Mouse (Mus musculus): Measurements from ENCODE around the gene Zranb1. TPM values are rescaled to one million over a fixed set of nuclear protein-coding genes. Genes with fewer than 3 reads are reported as not detected.
A peak's percentile ranks its signal among the peaks of the same experiment; 100 is the strongest.

Zranb1 gene
- polyA plus RNA-seq, 1 experiment from 2014 or later = 14.1 TPM

- 81% methylated on average over 3 of the region's 3 CpGs for WGBS
- Histone ChIP-seq H3K4me3 (ENCODE audit: low read length) (no peak overlapping the region), H3K9ac (ENCODE audit: low read depth, low read length) (no peak overlapping the region), H3K4me2 (ENCODE audit: low read length) (no peak overlapping the region), H3K36me3 (ENCODE audit: control insufficient read depth, insufficient read depth, low read length) (no peaks in the 10 kb centered on the region), H3K4me1 (ENCODE audit: control insufficient read depth, insufficient read depth, low read depth, low read length) (no peaks in the 10 kb centered on the region), H3K9me3 (ENCODE audit: control insufficient read depth, low read length) (peaks cover 2% of the 10 kb centered on the region; the same call in 1 of the 2 replicates), H3K27ac (ENCODE audit: low read depth, low read length) (no peak overlapping the region), H3K27me3 (replicated peaks; ENCODE audit: control insufficient read depth, insufficient read depth, low read length) (no peaks in the 10 kb centered on the region)
- ATAC-seq = no peak
These were observed 27.1 kb upstream of the Zranb1 start for GRCm38 (mm10) chr7:132903796-132904195.

- Histone ChIP-seq H3K9ac (ENCODE audit: low read depth, low read length) (no peak overlapping the region), H3K36me3 (ENCODE audit: control insufficient read depth, insufficient read depth, low read length) (no peaks in the 10 kb centered on the region), H3K27ac (ENCODE audit: low read depth, low read length) (no peak overlapping the region), H3K4me2 (ENCODE audit: low read length) (no peak overlapping the region), H3K27me3 (replicated peaks; ENCODE audit: control insufficient read depth, insufficient read depth, low read length) (no peaks in the 10 kb centered on the region; the same call in 1 of the 2 replicates), H3K4me3 (ENCODE audit: low read length) (no peak overlapping the region), H3K4me1 (ENCODE audit: control insufficient read depth, insufficient read depth, low read depth, low read length) (no peaks in the 10 kb centered on the region), H3K9me3 (ENCODE audit: control insufficient read depth, low read length) (peaks cover 6% of the 10 kb centered on the region)
- 58% methylated on average over 3 of the region's 3 CpGs for WGBS
- ATAC-seq = no peak
These were observed 9.0 kb upstream of the Zranb1 start for GRCm38 (mm10) chr7:132921971-132922370.

- Histone ChIP-seq H3K27ac (ENCODE audit: low read depth, low read length) (no peak overlapping the region), H3K4me2 (ENCODE audit: low read length) (no peak overlapping the region), H3K9ac (ENCODE audit: low read depth, low read length) (no peak overlapping the region), H3K9me3 (ENCODE audit: control insufficient read depth, low read length) (no peaks in the 10 kb centered on the region), H3K36me3 (ENCODE audit: control insufficient read depth, insufficient read depth, low read length) (no peaks in the 10 kb centered on the region), H3K4me1 (ENCODE audit: control insufficient read depth, insufficient read depth, low read depth, low read length) (peaks cover 1% of the 10 kb centered on the region; the same call in 1 of the 2 replicates), H3K27me3 (replicated peaks; ENCODE audit: control insufficient read depth, insufficient read depth, low read length) (no peaks in the 10 kb centered on the region; the same call in 1 of the 2 replicates), H3K4me3 (ENCODE audit: low read length) (no peak overlapping the region)
- 90% methylated on average over 2 of the region's 2 CpGs for WGBS
- ATAC-seq = no peak
These were observed 5.7 kb upstream of the Zranb1 start for GRCm38 (mm10) chr7:132925227-132925626.

DNA sequence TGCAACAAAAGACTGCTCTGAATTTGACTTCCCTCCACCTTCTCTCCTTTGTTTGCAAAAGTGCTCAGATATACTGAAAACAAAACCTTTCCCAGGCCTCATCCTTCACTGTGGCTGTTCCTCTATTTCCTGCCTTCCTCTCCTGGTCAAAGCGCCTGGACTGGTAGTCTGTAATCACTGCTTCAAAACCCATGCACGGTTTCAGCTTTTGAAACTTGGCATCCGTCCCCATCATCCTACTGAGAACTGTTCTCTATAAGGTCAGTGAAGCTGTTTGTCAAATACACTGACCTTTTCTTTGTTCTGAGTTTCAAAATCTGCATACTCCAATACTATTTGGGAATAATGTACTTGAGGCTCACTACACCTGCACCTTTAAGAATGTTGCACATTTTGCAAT lies 3.7 kb upstream of the Zranb1 start:
- Histone ChIP-seq H3K4me3 (ENCODE audit: low read length) (no peak overlapping the region), H3K9ac (ENCODE audit: low read depth, low read length) (no peak overlapping the region), H3K4me2 (ENCODE audit: low read length) (no peak overlapping the region), H3K27ac (ENCODE audit: low read depth, low read length) (no peak overlapping the region), H3K4me1 (ENCODE audit: control insufficient read depth, insufficient read depth, low read depth, low read length) (peaks cover 5% of the 10 kb centered on the region), H3K9me3 (ENCODE audit: control insufficient read depth, low read length) (no peaks in the 10 kb centered on the region), H3K27me3 (replicated peaks; ENCODE audit: control insufficient read depth, insufficient read depth, low read length) (no peaks in the 10 kb centered on the region; the same call in 1 of the 2 replicates), H3K36me3 (ENCODE audit: control insufficient read depth, insufficient read depth, low read length) (no peaks in the 10 kb centered on the region)
- WGBS = 59% methylated on average over 3 of the region's 3 CpGs
- ATAC-seq = no peak

- Histone ChIP-seq H3K36me3 (ENCODE audit: control insufficient read depth, insufficient read depth, low read length) (no peaks in the 10 kb centered on the region), H3K27me3 (replicated peaks; ENCODE audit: control insufficient read depth, insufficient read depth, low read length) (no peaks in the 10 kb centered on the region), H3K4me1 (ENCODE audit: control insufficient read depth, insufficient read depth, low read depth, low read length) (peaks cover 14% of the 10 kb centered on the region), H3K4me3 (ENCODE audit: low read length) (peak overlapping the region; percentile 86), H3K27ac (ENCODE audit: low read depth, low read length) (no peak overlapping the region), H3K9me3 (ENCODE audit: control insufficient read depth, low read length) (no peaks in the 10 kb centered on the region), H3K4me2 (ENCODE audit: low read length) (peak overlapping the region; percentile 65), H3K9ac (ENCODE audit: low read depth, low read length) (no peak overlapping the region; the same call in 1 of the 2 replicates)
- WGBS = 89% methylated on average over 5 of the region's 5 CpGs
- no peak for ATAC-seq
These were observed 887 bp upstream of the Zranb1 start for GRCm38 (mm10) chr7:132930055-132930454.

DNA sequence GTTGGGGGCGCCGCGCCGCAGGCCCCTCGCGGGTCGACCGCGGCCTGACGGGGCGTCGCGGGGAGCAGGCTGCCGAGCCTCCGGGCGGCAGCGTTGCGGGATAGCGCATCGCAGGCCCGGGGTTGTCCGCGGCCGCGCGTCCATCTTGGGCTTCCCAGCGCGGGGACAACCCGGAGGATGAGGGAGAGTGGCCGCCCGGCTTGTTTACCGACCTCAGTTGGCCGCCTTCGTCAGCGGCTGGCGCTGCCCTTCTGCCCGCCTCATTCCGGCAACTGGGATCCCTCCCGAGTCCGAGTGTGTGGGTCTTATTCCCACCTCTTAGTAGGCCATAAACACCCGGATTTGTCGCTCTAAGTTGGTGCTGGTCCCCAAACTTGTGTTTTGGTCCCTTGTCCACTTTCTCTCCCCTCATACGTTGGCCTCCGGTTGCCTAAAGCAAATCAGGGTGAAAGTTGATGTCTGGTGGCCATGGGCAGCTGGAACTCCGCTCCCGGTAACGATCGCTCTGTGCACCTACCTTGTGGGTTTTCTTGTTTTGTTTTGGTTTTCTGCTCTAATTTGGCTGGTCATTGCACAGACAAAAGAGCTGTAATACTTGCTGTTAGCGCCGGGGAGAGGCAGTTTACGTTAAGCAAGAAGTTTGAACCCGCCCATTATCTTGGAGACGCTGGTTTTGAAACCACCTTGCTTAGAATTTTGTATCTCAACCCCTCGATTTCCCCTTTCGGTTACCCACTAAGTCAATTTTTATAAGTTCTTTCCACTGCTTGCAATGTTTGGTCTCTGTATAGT lies 814 bp downstream of the Zranb1 start:
- Histone ChIP-seq H3K27me3 (replicated peaks; ENCODE audit: control insufficient read depth, insufficient read depth, low read length) (no peaks in the 10 kb centered on the region), H3K27ac (ENCODE audit: low read depth, low read length) (peak overlapping the region; percentile 99), H3K9me3 (ENCODE audit: control insufficient read depth, low read length) (no peaks in the 10 kb centered on the region), H3K4me3 (ENCODE audit: low read length) (peak overlapping the region; percentile 86), H3K36me3 (ENCODE audit: control insufficient read depth, insufficient read depth, low read length) (no peaks in the 10 kb centered on the region), H3K4me2 (ENCODE audit: low read length) (peak overlapping the region; percentile 63), H3K9ac (ENCODE audit: low read depth, low read length) (peak overlapping the region; percentile 92), H3K4me1 (ENCODE audit: control insufficient read depth, insufficient read depth, low read depth, low read length) (peaks cover 14% of the 10 kb centered on the region)
- under 1% methylated on average over 41 of the region's 55 CpGs for WGBS
- ATAC-seq = no peak

GRCm38 (mm10) chr7:132933331-132933730 lies 2.4 kb downstream of the Zranb1 start:
- 75% methylated on average over 1 of the region's 1 CpGs for WGBS
- ATAC-seq = no peak
- Histone ChIP-seq H3K9ac (ENCODE audit: low read depth, low read length) (no peak overlapping the region), H3K9me3 (ENCODE audit: control insufficient read depth, low read length) (no peaks in the 10 kb centered on the region), H3K27me3 (replicated peaks; ENCODE audit: control insufficient read depth, insufficient read depth, low read length) (no peaks in the 10 kb centered on the region), H3K4me1 (ENCODE audit: control insufficient read depth, insufficient read depth, low read depth, low read length) (peaks cover 14% of the 10 kb centered on the region), H3K4me3 (ENCODE audit: low read length) (no peak overlapping the region), H3K36me3 (ENCODE audit: control insufficient read depth, insufficient read depth, low read length) (no peaks in the 10 kb centered on the region), H3K4me2 (ENCODE audit: low read length) (no peak overlapping the region), H3K27ac (ENCODE audit: low read depth, low read length) (no peak overlapping the region)

DNA sequence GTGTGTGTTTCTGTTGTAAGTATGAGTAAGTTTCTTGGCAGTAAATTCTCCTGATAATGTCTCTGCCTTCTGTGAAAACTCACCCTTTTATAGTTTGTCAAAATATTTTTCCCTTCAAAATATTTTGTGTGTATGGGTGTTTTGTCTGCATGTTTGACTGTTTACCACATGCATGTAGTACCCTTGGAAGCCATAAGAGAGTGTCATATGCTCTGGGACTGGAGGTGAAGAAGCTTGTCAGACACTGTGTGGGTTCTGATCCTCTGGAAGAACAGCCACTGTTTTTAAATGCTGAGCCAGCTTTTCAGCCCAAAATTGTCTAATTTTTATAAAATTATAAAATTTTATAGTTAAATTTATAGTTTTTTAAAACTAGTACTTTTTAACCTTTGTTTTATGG lies 3.8 kb downstream of the Zranb1 start:
- no peaks in the 10 kb centered on the region for H3K9me3 ChIP-seq (ENCODE audit: control insufficient read depth, low read length)
- H3K36me3 ChIP-seq (ENCODE audit: control insufficient read depth, insufficient read depth, low read length) = no peaks in the 10 kb centered on the region
- H3K9ac ChIP-seq (ENCODE audit: low read depth, low read length) = no peak overlapping the region
- H3K27ac ChIP-seq (ENCODE audit: low read depth, low read length) = no peak overlapping the region
- H3K27me3 ChIP-seq (replicated peaks; ENCODE audit: control insufficient read depth, insufficient read depth, low read length) = no peaks in the 10 kb centered on the region
- no peak overlapping the region for H3K4me2 ChIP-seq (ENCODE audit: low read length)
- peaks cover 14% of the 10 kb centered on the region for H3K4me1 ChIP-seq (ENCODE audit: control insufficient read depth, insufficient read depth, low read depth, low read length)
- ATAC-seq = no peak
- no peak overlapping the region for H3K4me3 ChIP-seq (ENCODE audit: low read length)

DNA sequence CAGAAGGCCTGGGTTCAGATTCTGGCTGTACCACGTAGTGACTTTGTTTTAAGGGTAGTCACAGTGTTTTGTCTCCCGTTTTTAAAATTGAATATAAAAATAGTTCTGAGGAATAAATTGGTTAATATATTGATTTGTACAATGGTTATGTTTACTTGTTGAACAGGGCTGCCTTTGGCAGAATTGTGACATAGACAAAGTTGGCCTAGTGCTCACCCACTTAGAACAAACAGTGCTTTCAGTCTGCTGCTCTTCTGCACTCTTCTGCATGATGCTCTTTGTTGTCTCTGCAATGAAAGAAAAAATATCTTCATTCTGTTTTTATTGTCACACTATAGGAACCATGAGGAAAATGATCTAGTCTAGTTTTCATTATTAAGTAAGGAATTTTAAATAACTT lies 8.2 kb downstream of the Zranb1 start:
- no peaks in the 10 kb centered on the region for H3K36me3 ChIP-seq (ENCODE audit: control insufficient read depth, insufficient read depth, low read length)
- H3K4me2 ChIP-seq (ENCODE audit: low read length) = no peak overlapping the region
- no peak for ATAC-seq
- no peaks in the 10 kb centered on the region for H3K27me3 ChIP-seq (replicated peaks; ENCODE audit: control insufficient read depth, insufficient read depth, low read length)
- no peaks in the 10 kb centered on the region for H3K4me1 ChIP-seq (ENCODE audit: control insufficient read depth, insufficient read depth, low read depth, low read length)
- no peak overlapping the region for H3K4me3 ChIP-seq (ENCODE audit: low read length)
- 93% methylated on average over 2 of the region's 2 CpGs for WGBS
- no peaks in the 10 kb centered on the region for H3K9me3 ChIP-seq (ENCODE audit: control insufficient read depth, low read length)
- H3K9ac ChIP-seq (ENCODE audit: low read depth, low read length) = no peak overlapping the region
- H3K27ac ChIP-seq (ENCODE audit: low read depth, low read length) = no peak overlapping the region

All from hindbrain, embryonic 16.5 days (tissue).